Mouse (Mus musculus): ENCODE measurements around the gene Gm10521. TPM values are rescaled to one million over a fixed set of nuclear protein-coding genes. Genes with fewer than 3 reads are reported as not detected.
"Not testable (repeated sequence)": the region's sequence is repeated elsewhere in the genome, so short reads cannot be mapped to it uniquely, and the experiment has no call there.

Gene Gm10521
- not detected in 2 replicates for polyA plus RNA-seq (2015; fragmentation: Nextera tagmentation; extraction: Ambion mirVana)

- H3K9ac ChIP-seq (replicated peaks); H3K9me3 ChIP-seq (replicated peaks); H3K36me3 ChIP-seq; H3K27me3 ChIP-seq (replicated peaks); H3K4me1 ChIP-seq; H3K4me2 ChIP-seq; H3K4me3 ChIP-seq (replicated peaks); ATAC-seq (ENCODE audit: low FRiP score); H3K27ac ChIP-seq (replicated peaks): not testable (repeated sequence)
- 60% methylated on average over 5 of the region's 5 CpGs for whole genome bisulfite sequencing
Measured at GRCm38 (mm10) chr1:171895364-171895763, at the start of gene Gm10521. Gene Gm10521, plus strand, starts transcription at chr1:171895664.

GRCm38 (mm10) chr1:171848201-171848600 lies 47.3 kb upstream of the Gm10521 start:
- H3K4me2 ChIP-seq = no peak overlapping the region
- H3K27ac ChIP-seq (replicated peaks) = no peak overlapping the region
- no peaks in the 10 kb centered on the region for H3K4me1 ChIP-seq

GRCm38 (mm10) chr1:171848757-171849156 lies 46.7 kb upstream of the Gm10521 start:
- Histone ChIP-seq H3K4me1 (no peaks in the 10 kb centered on the region), H3K4me3 (replicated peaks) (no peak overlapping the region), H3K9me3 (replicated peaks) (no peaks in the 10 kb centered on the region), H3K27me3 (replicated peaks) (no peaks in the 10 kb centered on the region), H3K4me2 (no peak overlapping the region), H3K36me3 (no peaks in the 10 kb centered on the region), H3K9ac (replicated peaks) (no peak overlapping the region), H3K27ac (replicated peaks) (no peak overlapping the region)
- WGBS = 83% methylated on average over 4 of the region's 4 CpGs
- ATAC-seq (ENCODE audit: low FRiP score) = no peak

More at GRCm38 (mm10) chr1:171848201-171848600, 47.3 kb upstream of the Gm10521 start:
- Histone ChIP-seq H3K9me3 (replicated peaks) (no peaks in the 10 kb centered on the region), H3K36me3 (no peaks in the 10 kb centered on the region), H3K9ac (replicated peaks) (no peak overlapping the region), H3K27me3 (replicated peaks) (no peaks in the 10 kb centered on the region), H3K4me3 (replicated peaks) (no peak overlapping the region)
- no peak for ATAC-seq (ENCODE audit: low FRiP score)

GRCm38 (mm10) chr1:171849454-171849853 lies 46.0 kb upstream of the Gm10521 start:
- Histone ChIP-seq H3K9me3 (replicated peaks) (no peaks in the 10 kb centered on the region), H3K27ac (replicated peaks) (no peak overlapping the region), H3K36me3 (no peaks in the 10 kb centered on the region), H3K4me2 (no peak overlapping the region), H3K9ac (replicated peaks) (no peak overlapping the region), H3K4me3 (replicated peaks) (no peak overlapping the region), H3K27me3 (replicated peaks) (no peaks in the 10 kb centered on the region), H3K4me1 (no peaks in the 10 kb centered on the region)
- no peak for ATAC-seq (ENCODE audit: low FRiP score)
- 90% methylated on average over 5 of the region's 5 CpGs for WGBS

GRCm38 (mm10) chr1:171865467-171865866 lies 30.0 kb upstream of the Gm10521 start:
- H3K4me1 ChIP-seq = no peaks in the 10 kb centered on the region
- ATAC-seq (ENCODE audit: low FRiP score) = no peak
- H3K36me3 ChIP-seq = no peaks in the 10 kb centered on the region
- no peaks in the 10 kb centered on the region for H3K9me3 ChIP-seq (replicated peaks)
- no peak overlapping the region for H3K4me2 ChIP-seq
- H3K27me3 ChIP-seq (replicated peaks) = no peaks in the 10 kb centered on the region
- no peak overlapping the region for H3K9ac ChIP-seq (replicated peaks)
- WGBS = 94% methylated on average over 4 of the region's 4 CpGs
- H3K4me3 ChIP-seq (replicated peaks) = no peak overlapping the region
- H3K27ac ChIP-seq (replicated peaks) = no peak overlapping the region

GRCm38 (mm10) chr1:171886989-171887388 lies 8.5 kb upstream of the Gm10521 start:
- H3K9me3 ChIP-seq (replicated peaks) = no peaks in the 10 kb centered on the region
- ATAC-seq (ENCODE audit: low FRiP score) = no peak
- H3K27me3 ChIP-seq (replicated peaks) = no peaks in the 10 kb centered on the region
- no peaks in the 10 kb centered on the region for H3K4me1 ChIP-seq
- H3K9ac ChIP-seq (replicated peaks) = no peak overlapping the region
- no peaks in the 10 kb centered on the region for H3K36me3 ChIP-seq
- H3K4me3 ChIP-seq (replicated peaks) = no peak overlapping the region
- H3K27ac ChIP-seq (replicated peaks) = no peak overlapping the region
- 75% methylated on average over 1 of the region's 1 CpGs for WGBS
- H3K4me2 ChIP-seq = no peak overlapping the region

GRCm38 (mm10) chr1:171904011-171904410 lies 8.5 kb downstream of the Gm10521 start:
- H3K27me3 ChIP-seq (replicated peaks) = no peaks in the 10 kb centered on the region
- H3K27ac ChIP-seq (replicated peaks) = no peak overlapping the region
- WGBS = 86% methylated on average over 1 of the region's 1 CpGs
- no peak overlapping the region for H3K4me3 ChIP-seq (replicated peaks)
- H3K9ac ChIP-seq (replicated peaks) = no peak overlapping the region
- H3K4me1 ChIP-seq = no peaks in the 10 kb centered on the region
- no peak overlapping the region for H3K4me2 ChIP-seq
- no peaks in the 10 kb centered on the region for H3K36me3 ChIP-seq
- no peaks in the 10 kb centered on the region for H3K9me3 ChIP-seq (replicated peaks)
- no peak for ATAC-seq (ENCODE audit: low FRiP score)

- Histone ChIP-seq H3K4me1 (no peaks in the 10 kb centered on the region), H3K36me3 (no peaks in the 10 kb centered on the region), H3K9ac (replicated peaks) (no peak overlapping the region), H3K27ac (replicated peaks) (no peak overlapping the region), H3K27me3 (replicated peaks) (no peaks in the 10 kb centered on the region), H3K4me2 (no peak overlapping the region), H3K4me3 (replicated peaks) (no peak overlapping the region), H3K9me3 (replicated peaks) (no peaks in the 10 kb centered on the region)
- 84% methylated on average over 13 of the region's 13 CpGs for whole genome bisulfite sequencing
- no peak for ATAC-seq (ENCODE audit: low FRiP score)
Measured at GRCm38 (mm10) chr1:171915638-171916458, 20.4 kb downstream of the Gm10521 start.

GRCm38 (mm10) chr1:171917305-171918039 lies 22.0 kb downstream of the Gm10521 start, which contains the start of gene Slamf6:
Gene Slamf6, plus strand, starts transcription at chr1:171917515.
- Histone ChIP-seq H3K4me1 (no peaks in the 10 kb centered on the region), H3K4me2 (no peak within 1 kb of the TSS), H3K9ac (replicated peaks) (no peak within 1 kb of the TSS), H3K27me3 (replicated peaks) (no peaks in the 10 kb centered on the region), H3K27ac (replicated peaks) (no peak within 1 kb of the TSS), H3K9me3 (replicated peaks) (no peaks in the 10 kb centered on the region), H3K36me3 (no peaks in the 10 kb centered on the region), H3K4me3 (replicated peaks) (no peak within 1 kb of the TSS)
- 87% methylated on average over 14 of the region's 14 CpGs for WGBS
- ATAC-seq (ENCODE audit: low FRiP score) = no peak

GRCm38 (mm10) chr1:171918136-171918920 lies 22.9 kb downstream of the Gm10521 start:
- no peaks in the 10 kb centered on the region for H3K4me1 ChIP-seq
- WGBS = 89% methylated on average over 12 of the region's 12 CpGs
- H3K27ac ChIP-seq (replicated peaks) = no peak overlapping the region
- no peak overlapping the region for H3K4me3 ChIP-seq (replicated peaks)
- no peaks in the 10 kb centered on the region for H3K36me3 ChIP-seq
- H3K4me2 ChIP-seq = no peak overlapping the region
- H3K9me3 ChIP-seq (replicated peaks) = no peaks in the 10 kb centered on the region
- no peak overlapping the region for H3K9ac ChIP-seq (replicated peaks)
- H3K27me3 ChIP-seq (replicated peaks) = no peaks in the 10 kb centered on the region
- no peak for ATAC-seq (ENCODE audit: low FRiP score)

GRCm38 (mm10) chr1:171919193-171919592 lies 23.7 kb downstream of the Gm10521 start:
- Histone ChIP-seq H3K4me2 (no peak overlapping the region), H3K9me3 (replicated peaks) (no peaks in the 10 kb centered on the region), H3K4me3 (replicated peaks) (no peak overlapping the region), H3K27me3 (replicated peaks) (no peaks in the 10 kb centered on the region), H3K4me1 (no peaks in the 10 kb centered on the region), H3K36me3 (no peaks in the 10 kb centered on the region), H3K9ac (replicated peaks) (no peak overlapping the region), H3K27ac (replicated peaks) (no peak overlapping the region)
- no peak for ATAC-seq (ENCODE audit: low FRiP score)
- WGBS = 86% methylated on average over 5 of the region's 5 CpGs
